Mouse (Mus musculus): Measurements from ENCODE around the gene Psmb3.

GRCm38 (mm10) chr11:97654210-97654609, 49.0 kb upstream of the Psmb3 start:
- TF ChIP-seq CTCF (IDR thresholded peaks at IDR 0.05; ENCODE audit: extremely low read depth, insufficient read length, insufficient replicate concordance, low read depth, low read length) (no peak), POLR2A (IDR thresholded peaks at IDR 0.05; ENCODE audit: low read depth, low read length) (no peak)
